Mouse (Mus musculus) mouse trophoblast stem cell (cell line): ENCODE results near the gene Gja6.

ENCODE experiments used
- in situ Hi-C, 2 experiments: fragments of 300-500 bp; cut with MseI, MboI; formaldehyde crosslinking; loops; 2 replicates in 1 of 2; 3 replicates in 1 of 2; pipeline ENCODE4 v1.15.1; 2025

The Gja6 gene

GRCm38 (mm10) chrX:160906952-160907351 lies at the start of gene Gja6:
Gene Gja6 (minus strand): TSS chrX:160907052.
- in situ Hi-C loops = no loop called here

GRCm38 (mm10) chrX:160949583-160949982 lies 42.7 kb upstream of the Gja6 start:
- in situ Hi-C loops = no loop called here

GRCm38 (mm10) chrX:160944722-160945121 lies 37.9 kb upstream of the Gja6 start:
- in situ Hi-C loops = no loop called here

- in situ Hi-C loops = no loop called here
These were observed 28.7 kb upstream of the Gja6 start for GRCm38 (mm10) chrX:160935541-160935940.

- in situ Hi-C loops = no loop called here
These were observed 23.8 kb upstream of the Gja6 start for GRCm38 (mm10) chrX:160930656-160931055.

GRCm38 (mm10) chrX:160928870-160929269 lies 22.0 kb upstream of the Gja6 start:
- in situ Hi-C loops = no loop called here

- in situ Hi-C loops = loop anchor here in 1 of 2 experiments (10.0 kb wide), 1 partner anchor 56 kb away; no protein-coding TSS in a partner anchor
These were observed 12.3 kb upstream of the Gja6 start for GRCm38 (mm10) chrX:160919022-160919637.

- in situ Hi-C loops = no loop called here
These were observed 375 bp downstream of the Gja6 start for GRCm38 (mm10) chrX:160906477-160906876.

- in situ Hi-C loops = no loop called here
These were observed 939 bp downstream of the Gja6 start for GRCm38 (mm10) chrX:160905913-160906312.

- in situ Hi-C loops = no loop called here
These were observed 1.7 kb downstream of the Gja6 start for GRCm38 (mm10) chrX:160905041-160905678.

GRCm38 (mm10) chrX:160901118-160901517 lies 5.7 kb downstream of the Gja6 start:
- in situ Hi-C loops = no loop called here

GRCm38 (mm10) chrX:160892077-160892476 lies 14.8 kb downstream of the Gja6 start:
- in situ Hi-C loops = no loop called here

GRCm38 (mm10) chrX:160886301-160886700 lies 20.6 kb downstream of the Gja6 start:
- in situ Hi-C loops = no loop called here

GRCm38 (mm10) chrX:160866576-160866975 lies 40.3 kb downstream of the Gja6 start:
- in situ Hi-C loops = no loop called here

GRCm38 (mm10) chrX:160865022-160865421 lies 41.8 kb downstream of the Gja6 start:
- in situ Hi-C loops = no loop called here

GRCm38 (mm10) chrX:160863689-160864383 lies 43.0 kb downstream of the Gja6 start:
- in situ Hi-C loops = no loop called here
